Mouse (Mus musculus) kidney, postnatal 0 days (tissue): ENCODE data around the gene Nipal1. TPM values are rescaled to one million over a fixed set of nuclear protein-coding genes. Genes with fewer than 3 reads are reported as not detected.

Experiments
- ATAC-seq: fragments of 200-750 bp; cut with Nextera tagmentation; replicated peaks from 2 replicates; pipeline ENCODE4 v1.8.0; 2017; ENCODE audit warnings: low read depth, moderate number of reproducible peaks, moderate TSS enrichment, moderate library complexity; ENCODE audit not compliant: low FRiP score
- DNase-seq: peaks from one replicate; pipeline ENCODE4 v3.0.0-alpha.2; 2016; ENCODE audit warnings: low spot score
- H3K27ac ChIP-seq: fragments of 300-500 bp; sonication (generic); 2 replicates; pipeline ENCODE4 v1.5.1; 2014; ENCODE audit warnings: mild to moderate bottlenecking
- H3K27me3 ChIP-seq: fragments of 300-500 bp; sonication (generic); 2 replicates; pipeline ENCODE4 v1.6.1; 2014; ENCODE audit warnings: low read length, mixed read lengths; ENCODE audit not compliant: insufficient read depth
- H3K36me3 ChIP-seq: fragments of 300-500 bp; sonication (generic); 2 replicates; pipeline ENCODE4 v1.6.1; 2014; ENCODE audit warnings: low read length, mixed read lengths; ENCODE audit not compliant: insufficient read depth
- H3K4me1 ChIP-seq: fragments of 300-500 bp; sonication (generic); replicated peaks from 2 replicates; pipeline ENCODE4 v1.6.1; 2014; ENCODE audit warnings: antibody characterized with exemption, low read length, mixed read lengths; ENCODE audit not compliant: insufficient read depth
- H3K4me2 ChIP-seq: fragments of 300-500 bp; sonication (generic); 2 replicates; pipeline ENCODE4 v1.6.1; 2014; ENCODE audit warnings: mild to moderate bottlenecking, low read length, moderate library complexity, mixed read lengths
- H3K4me3 ChIP-seq: fragments of 300-500 bp; sonication (generic); replicated peaks from 2 replicates; pipeline ENCODE4 v1.5.1; 2014; ENCODE audit warnings: low read depth, low read length
- H3K9ac ChIP-seq: fragments of 300-500 bp; sonication (generic); 2 replicates; pipeline ENCODE4 v1.6.1; 2014; ENCODE audit warnings: low read depth, low read length
- H3K9me3 ChIP-seq: fragments of 300-500 bp; sonication (generic); replicated peaks from 2 replicates; pipeline ENCODE4 v1.6.1; 2016; ENCODE audit warnings: low read length, inconsistent platforms, mixed read lengths
- CTCF ChIP-seq: IDR thresholded peaks from 2 replicates; pipeline ENCODE4 v1.5.1; 2016; ENCODE audit warnings: antibody characterized with exemption, low read depth, mild to moderate bottlenecking, moderate library complexity
- WGBS: fragments of 180-500 bp; shearing (Covaris S2); extraction: QIAGEN DNeasy Blood & Tissue Kit; methylation state at CpG from one replicate; pipeline ENCODE4 v1.1.7; 2014; 5-methylcytosine and 5-hydroxymethylcytosine counted together
- polyA plus RNA-seq: library from polyadenylated mRNA; unstranded; fragments of >200 nt; fragmentation: Nextera tagmentation; extraction: Ambion mirVana; gene quantifications from 2 replicates; pipeline ENCODE4 v1.2.1, GENCODE M21; 2015

The Nipal1 gene
- polyA plus RNA-seq, 1 experiment from 2014 or later = 8.2 TPM

- Histone ChIP-seq H3K4me1 (no peaks in the 10 kb centered on the region), H3K27me3 (no peaks in the 10 kb centered on the region), H3K36me3 (no peaks in the 10 kb centered on the region), H3K4me3 (no peak overlapping the region), H3K4me2 (no peak overlapping the region), H3K9me3 (no peaks in the 10 kb centered on the region), H3K9ac (no peak overlapping the region), H3K27ac (no peak overlapping the region)
- no peak for ATAC-seq
- no peak for DNase-seq
- WGBS = 58% methylated on average over 3 of the region's 3 CpGs
- no peak for TF ChIP-seq CTCF
Observed at GRCm38 (mm10) chr5:72636122-72636521, 11.5 kb upstream of the Nipal1 start.

GRCm38 (mm10) chr5:72636576-72636975, 11.0 kb upstream of the Nipal1 start:
- no peak overlapping the region for H3K27ac ChIP-seq
- no peak overlapping the region for H3K4me3 ChIP-seq
- H3K4me2 ChIP-seq = no peak overlapping the region
- H3K4me1 ChIP-seq = no peaks in the 10 kb centered on the region
- DNase-seq = no peak
- H3K36me3 ChIP-seq = no peaks in the 10 kb centered on the region
- H3K9ac ChIP-seq = no peak overlapping the region
- no peak for TF ChIP-seq CTCF
- H3K27me3 ChIP-seq = no peaks in the 10 kb centered on the region
- H3K9me3 ChIP-seq = no peaks in the 10 kb centered on the region
- WGBS = 56% methylated on average over 3 of the region's 3 CpGs
- ATAC-seq = no peak

- Histone ChIP-seq H3K27me3 (no peaks in the 10 kb centered on the region), H3K4me2 (no peak overlapping the region), H3K4me3 (no peak overlapping the region), H3K9me3 (no peaks in the 10 kb centered on the region), H3K9ac (no peak overlapping the region), H3K36me3 (no peaks in the 10 kb centered on the region), H3K4me1 (no peaks in the 10 kb centered on the region), H3K27ac (no peak overlapping the region)
- DNase-seq (no peak), ATAC-seq (no peak)
- no peak for TF ChIP-seq CTCF
- 93% methylated on average over 1 of the region's 1 CpGs for WGBS
Observed at GRCm38 (mm10) chr5:72640072-72640471, 7.5 kb upstream of the Nipal1 start.

- DNase-seq = no peak
- Histone ChIP-seq H3K36me3 (no peaks in the 10 kb centered on the region), H3K9me3 (no peaks in the 10 kb centered on the region), H3K4me2 (no peak overlapping the region), H3K4me3 (no peak overlapping the region), H3K27me3 (no peaks in the 10 kb centered on the region), H3K4me1 (0 out of 2 replicates have a peak, but pooled peaks cover 4% of the 10 kb centered on the region), H3K9ac (no peak overlapping the region), H3K27ac (no peak overlapping the region)
- WGBS = 67% methylated on average over 7 of the region's 7 CpGs
- no peak for ATAC-seq
- no peak for TF ChIP-seq CTCF
Observed at GRCm38 (mm10) chr5:72643655-72644054, 3.9 kb upstream of the Nipal1 start.

GRCm38 (mm10) chr5:72644175-72644574, 3.4 kb upstream of the Nipal1 start, which contains the start of gene Cnga1:
Cnga1 (minus strand) TSS chr5:72644275.
- no peak within 1 kb of the TSS for H3K4me3 ChIP-seq
- TF ChIP-seq CTCF = no peak
- ATAC-seq (no peak), DNase-seq (no peak)
- H3K27me3 ChIP-seq = no peaks in the 10 kb centered on the region
- H3K9ac ChIP-seq = no peak within 1 kb of the TSS
- 46% methylated on average over 1 of the region's 1 CpGs for WGBS
- no peak within 1 kb of the TSS for H3K4me2 ChIP-seq
- H3K4me1 ChIP-seq = 0 out of 2 replicates have a peak, but pooled peaks cover 4% of the 10 kb centered on the region
- H3K36me3 ChIP-seq = no peaks in the 10 kb centered on the region
- H3K9me3 ChIP-seq = no peaks in the 10 kb centered on the region
- H3K27ac ChIP-seq = no peak within 1 kb of the TSS

GRCm38 (mm10) chr5:72646131-72646530, 1.5 kb upstream of the Nipal1 start:
- Histone ChIP-seq H3K9me3 (no peaks in the 10 kb centered on the region), H3K36me3 (no peaks in the 10 kb centered on the region), H3K9ac (no peak overlapping the region), H3K4me3 (no peak overlapping the region), H3K27ac (no peak overlapping the region), H3K4me1 (0 out of 2 replicates have a peak, but pooled peaks cover 4% of the 10 kb centered on the region), H3K4me2 (no peak overlapping the region), H3K27me3 (no peaks in the 10 kb centered on the region)
- DNase-seq (no peak), ATAC-seq (no peak)
- 28% methylated on average over 10 of the region's 10 CpGs for WGBS
- peak; percentile 53; the same call in 1 of the 2 replicates for TF ChIP-seq CTCF

GRCm38 (mm10) chr5:72646996-72647395, 599 bp upstream of the Nipal1 start:
- DNase-seq (no peak), ATAC-seq (no peak)
- WGBS = 16% methylated on average over 10 of the region's 10 CpGs
- H3K4me2 ChIP-seq = peak overlapping the region; percentile 84
- H3K9me3 ChIP-seq = no peaks in the 10 kb centered on the region
- peak overlapping the region; percentile 41 for H3K4me3 ChIP-seq
- H3K27me3 ChIP-seq = no peaks in the 10 kb centered on the region
- H3K4me1 ChIP-seq = 0 out of 2 replicates have a peak, but pooled peaks cover 4% of the 10 kb centered on the region
- peak overlapping the region; percentile 10; the same call in 1 of the 2 replicates for H3K27ac ChIP-seq
- H3K9ac ChIP-seq = no peak overlapping the region
- TF ChIP-seq CTCF = no peak
- no peaks in the 10 kb centered on the region for H3K36me3 ChIP-seq
